Mouse (Mus musculus): ENCODE results near the gene Gm13283.

Gm13283 gene

GRCm38 (mm10) chr4:88759610-88760268, at the start of gene Gm13283:
Gene Gm13283, plus strand, starts transcription at chr4:88760119.
- DNase-seq (ENCODE audit: low spot score in 2 of 2), result peak in 1 of 2 experiments; percentile 35

- no peak for DNase-seq (ENCODE audit: low spot score in 2 of 2)
Measured at GRCm38 (mm10) chr4:88714281-88714680, 45.6 kb upstream of the Gm13283 start.

GRCm38 (mm10) chr4:88715059-88715458, 44.9 kb upstream of the Gm13283 start:
- no peak for DNase-seq (ENCODE audit: low spot score in 2 of 2)

- DNase-seq (ENCODE audit: low spot score in 2 of 2), result no peak
Measured at GRCm38 (mm10) chr4:88718715-88719114, 41.2 kb upstream of the Gm13283 start.

GRCm38 (mm10) chr4:88721791-88722721, 37.9 kb upstream of the Gm13283 start, which contains the start of the genes Gm26566 and Klhl9:
Gene Gm26566, plus strand, starts transcription at chr4:88721805.
Gene Klhl9, minus strand, starts transcription at chr4:88722465.
- peak; percentile 84 to 88 for DNase-seq (ENCODE audit: low spot score in 2 of 2)

GRCm38 (mm10) chr4:88723497-88724090, 36.3 kb upstream of the Gm13283 start:
- no peak for DNase-seq (ENCODE audit: low spot score in 2 of 2)

GRCm38 (mm10) chr4:88726727-88727126, 33.2 kb upstream of the Gm13283 start:
- DNase-seq (ENCODE audit: low spot score in 2 of 2), result no peak

- no peak for DNase-seq (ENCODE audit: low spot score in 2 of 2)
Measured at GRCm38 (mm10) chr4:88727324-88727723, 32.6 kb upstream of the Gm13283 start.

- peak in 1 of 2 experiments; percentile 53 for DNase-seq (ENCODE audit: low spot score in 2 of 2)
Measured at GRCm38 (mm10) chr4:88738480-88738879, 21.4 kb upstream of the Gm13283 start.

GRCm38 (mm10) chr4:88739036-88739435, 20.9 kb upstream of the Gm13283 start:
- no peak for DNase-seq (ENCODE audit: low spot score in 2 of 2)

- DNase-seq (ENCODE audit: low spot score in 2 of 2), result no peak
Measured at GRCm38 (mm10) chr4:88741426-88741825, 18.5 kb upstream of the Gm13283 start.

GRCm38 (mm10) chr4:88742771-88743371, 17.0 kb upstream of the Gm13283 start:
- DNase-seq (ENCODE audit: low spot score in 2 of 2), result no peak

GRCm38 (mm10) chr4:88744207-88744606, 15.7 kb upstream of the Gm13283 start:
- DNase-seq (ENCODE audit: low spot score in 2 of 2), result no peak

GRCm38 (mm10) chr4:88749926-88750325, 10.0 kb upstream of the Gm13283 start:
- DNase-seq (ENCODE audit: low spot score in 2 of 2), result no peak

GRCm38 (mm10) chr4:88754818-88755340, 5.0 kb upstream of the Gm13283 start, which contains the start of gene Gm13271:
Gene Gm13271, plus strand, starts transcription at chr4:88754868.
- peak; percentile 71 to 75 for DNase-seq (ENCODE audit: low spot score in 2 of 2)

GRCm38 (mm10) chr4:88756581-88757513, 3.1 kb upstream of the Gm13283 start:
- peak in 1 of 2 experiments; percentile 9 for DNase-seq (ENCODE audit: low spot score in 2 of 2)

GRCm38 (mm10) chr4:88757628-88758031, 2.3 kb upstream of the Gm13283 start:
- DNase-seq (ENCODE audit: low spot score in 2 of 2), result peak; percentile 96

- peak in 1 of 2 experiments; percentile 19 for DNase-seq (ENCODE audit: low spot score in 2 of 2)
Measured at GRCm38 (mm10) chr4:88758751-88759150, 1.2 kb upstream of the Gm13283 start.

- peak; percentile 31 to 43 for DNase-seq (ENCODE audit: low spot score in 2 of 2)
Measured at GRCm38 (mm10) chr4:88760431-88760830, 512 bp downstream of the Gm13283 start.

GRCm38 (mm10) chr4:88761776-88762175, 1.9 kb downstream of the Gm13283 start:
- DNase-seq (ENCODE audit: low spot score in 2 of 2), result peak; percentile 59 to 61
